Mouse (Mus musculus) thymus, adult 2 months (tissue): Measurements from ENCODE around the gene Oit3. TPM values are rescaled to one million over a fixed set of nuclear protein-coding genes. Genes with fewer than 3 reads are reported as not detected.
"Not testable (repeated sequence)": the region's sequence is repeated elsewhere in the genome, so short reads cannot be mapped to it uniquely, and the experiment has no call there.

Source experiments
- DNase-seq: peaks from one replicate; pipeline ENCODE4 v3.0.0; 2021
- H3K27ac ChIP-seq: fragments of 200-500 bp; 2 replicates; pipeline ENCODE4 v1.5.1; 2012; ENCODE audit warnings: low read length, control low read depth; ENCODE audit not compliant: control insufficient read depth, insufficient read depth
- H3K27me3 ChIP-seq: fragments of 200-500 bp; 2 replicates; pipeline ENCODE4 v1.6.1; 2012; ENCODE audit warnings: mild to moderate bottlenecking, low read length, moderate library complexity, mixed read lengths; ENCODE audit not compliant: control insufficient read depth, insufficient read depth
- H3K36me3 ChIP-seq: fragments of 200-500 bp; 2 replicates; pipeline ENCODE4 v1.6.1; 2012; ENCODE audit warnings: mild to moderate bottlenecking, low read length, moderate library complexity; ENCODE audit not compliant: control insufficient read depth, insufficient read depth
- H3K4me1 ChIP-seq: fragments of 200-500 bp; replicated peaks from 2 replicates; pipeline ENCODE4 v1.6.1; 2012; ENCODE audit warnings: low read length; ENCODE audit not compliant: control insufficient read depth, insufficient read depth
- H3K4me3 ChIP-seq: fragments of 200-500 bp; 2 replicates; pipeline ENCODE4 v1.5.1; 2012; ENCODE audit warnings: mild to moderate bottlenecking, low read length, control low read depth, moderate library complexity; ENCODE audit not compliant: control insufficient read depth, insufficient read depth
- CTCF ChIP-seq: fragments of 200-500 bp; IDR thresholded peaks from 2 replicates; pipeline ENCODE4 v1.5.1; 2012; ENCODE audit warnings: mild to moderate bottlenecking, control low read depth, low read length, moderate library complexity, borderline replicate concordance; ENCODE audit not compliant: control insufficient read depth, poor library complexity, insufficient read depth; ENCODE audit errors: extremely low read depth
- POLR2A ChIP-seq: fragments of 200-500 bp; IDR thresholded peaks from 2 replicates; pipeline ENCODE4 v1.6.1; 2012; ENCODE audit warnings: mild to moderate bottlenecking, low read length, control low read depth, moderate library complexity; ENCODE audit not compliant: control insufficient read depth, poor library complexity, insufficient read depth; ENCODE audit errors: extremely low read depth
- WGBS: fragments of 180-500 bp; shearing (Covaris S2); methylation state at CpG from one replicate; pipeline ENCODE4 v1.1.7; 2018; 5-methylcytosine and 5-hydroxymethylcytosine counted together
- polyA plus RNA-seq: library from polyadenylated mRNA; depleted of rRNA; stranded (reverse); fragments of >200 nt; gene quantifications from 2 replicates; pipeline ENCODE4 v1.2.3, GENCODE M21; 2012

The Oit3 gene
- polyA plus RNA-seq, 1 experiment, result 0.35 TPM

DNA sequence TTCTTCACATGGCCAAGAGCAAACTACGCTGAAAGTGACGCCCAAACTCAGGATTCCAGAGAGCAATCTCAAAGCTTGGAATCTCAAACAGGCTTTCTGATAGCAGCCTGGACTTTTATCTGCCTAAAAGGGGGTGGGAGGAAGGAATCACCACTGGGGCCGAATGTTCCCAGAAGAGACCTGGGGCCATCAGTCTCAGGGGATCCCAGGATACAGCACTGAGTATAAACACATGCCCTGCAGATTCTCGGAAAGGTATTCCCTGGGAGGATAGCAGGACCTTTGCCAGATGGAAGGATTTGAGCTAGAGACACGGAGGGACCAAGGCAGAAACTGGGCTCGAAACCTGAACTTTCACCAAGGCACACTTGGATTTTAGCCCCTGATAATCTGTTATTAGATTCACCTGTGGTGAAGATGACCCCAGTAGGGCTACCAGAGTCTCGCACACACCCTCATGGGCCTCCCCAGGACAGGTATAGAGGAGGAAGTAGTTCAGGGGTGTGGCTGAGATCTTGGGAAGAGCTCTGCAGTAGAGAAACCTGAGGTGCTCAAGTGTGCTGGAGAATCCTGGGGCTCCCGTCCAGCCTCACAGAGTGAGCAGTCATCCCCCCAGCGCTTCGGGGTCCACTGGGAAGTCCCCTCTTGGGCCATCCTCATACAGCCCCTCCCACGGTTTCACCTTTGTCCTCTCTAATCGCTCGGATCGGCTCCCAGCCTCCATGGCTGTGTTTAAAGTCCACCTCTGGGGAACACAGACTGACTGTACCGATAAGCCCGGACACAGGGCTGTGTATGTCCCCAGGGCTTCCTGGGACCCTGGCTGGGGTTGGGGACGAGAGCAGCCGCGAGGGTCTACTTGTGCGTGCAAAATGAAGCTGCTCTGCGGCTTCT is 38.4 kb downstream of the Oit3 start, which contains the start of gene Pla2g12b:
Gene Pla2g12b (plus strand): TSS at position 762 of the 894 bp plus-strand sequence.
- TF ChIP-seq POLR2A (no peak), CTCF (no peak)
- Histone ChIP-seq H3K27ac (no peak within 1 kb of the TSS), H3K27me3 (no peaks in the 10 kb centered on the region), H3K4me3 (no peak within 1 kb of the TSS), H3K4me1 (no peaks in the 10 kb centered on the region), H3K36me3 (no peaks in the 10 kb centered on the region)
- 87% methylated on average over 21 of the region's 21 CpGs for WGBS
- no peak for DNase-seq

DNA sequence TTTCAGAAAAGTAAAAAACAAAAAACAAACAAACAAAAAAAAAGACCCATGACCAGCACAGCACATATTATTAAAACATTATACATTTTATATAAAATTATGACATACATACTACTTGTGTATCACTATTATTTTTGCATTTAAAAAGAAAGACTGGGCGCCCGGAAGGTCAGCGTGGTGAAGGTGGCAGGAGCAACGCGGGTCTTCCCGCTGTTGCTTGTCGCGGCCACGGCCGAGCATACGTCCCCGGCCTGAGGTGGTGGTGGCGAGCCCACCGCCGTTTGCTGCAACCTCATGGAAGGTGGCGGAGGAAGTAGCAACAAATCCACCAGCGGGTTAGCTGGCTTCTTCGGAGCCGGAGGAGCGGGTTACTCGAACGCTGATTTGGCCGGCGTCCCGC is 46.1 kb downstream of the Oit3 start, which contains the start of gene Gm10273:
Gene Gm10273 (plus strand): TSS at position 172 of the 400 bp plus-strand sequence.
- not testable (repeated sequence) for H3K27me3 ChIP-seq, H3K27ac ChIP-seq, H3K4me3 ChIP-seq, DNase-seq, H3K36me3 ChIP-seq
- 98% methylated on average over 13 of the region's 25 CpGs for WGBS
- peaks cover 12% of the 10 kb centered on the region for H3K4me1 ChIP-seq

GRCm38 (mm10) chr10:59391907-59392306 is 49.7 kb downstream of the Oit3 start:
- TF ChIP-seq CTCF (no peak), POLR2A (no peak)
- Histone ChIP-seq H3K4me3 (no peak overlapping the region), H3K27me3 (no peaks in the 10 kb centered on the region), H3K4me1 (peaks cover 12% of the 10 kb centered on the region), H3K27ac (no peak overlapping the region), H3K36me3 (no peaks in the 10 kb centered on the region)
- WGBS, result 3% methylated on average over 4 of the region's 4 CpGs
- no peak for DNase-seq

DNA sequence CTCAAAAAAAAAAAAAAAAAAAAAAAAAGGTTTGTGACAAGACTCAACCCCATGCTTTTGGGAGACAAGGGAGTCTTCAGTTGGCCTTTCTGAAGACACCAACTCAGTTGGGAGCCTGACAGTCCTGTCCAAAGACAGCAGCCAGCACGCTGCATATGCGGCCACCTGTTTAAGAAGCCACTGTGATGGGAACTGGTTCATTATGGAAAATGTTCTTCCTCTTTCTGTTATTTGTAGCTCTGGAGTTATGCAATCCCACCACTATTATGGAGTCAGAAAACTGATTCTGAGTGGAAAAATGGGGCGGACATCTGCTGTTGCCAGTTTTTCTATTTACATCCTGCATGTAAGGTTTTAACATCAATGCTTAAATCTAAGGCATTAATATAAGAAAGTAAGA is 51.9 kb downstream of the Oit3 start:
- no peak for TF ChIP-seq POLR2A
- Histone ChIP-seq H3K4me3 (no peak overlapping the region), H3K27ac (no peak overlapping the region), H3K4me1 (peaks cover 12% of the 10 kb centered on the region), H3K27me3 (no peaks in the 10 kb centered on the region), H3K36me3 (no peaks in the 10 kb centered on the region)
- no peak for DNase-seq
- WGBS, result 96% methylated on average over 3 of the region's 3 CpGs

DNA sequence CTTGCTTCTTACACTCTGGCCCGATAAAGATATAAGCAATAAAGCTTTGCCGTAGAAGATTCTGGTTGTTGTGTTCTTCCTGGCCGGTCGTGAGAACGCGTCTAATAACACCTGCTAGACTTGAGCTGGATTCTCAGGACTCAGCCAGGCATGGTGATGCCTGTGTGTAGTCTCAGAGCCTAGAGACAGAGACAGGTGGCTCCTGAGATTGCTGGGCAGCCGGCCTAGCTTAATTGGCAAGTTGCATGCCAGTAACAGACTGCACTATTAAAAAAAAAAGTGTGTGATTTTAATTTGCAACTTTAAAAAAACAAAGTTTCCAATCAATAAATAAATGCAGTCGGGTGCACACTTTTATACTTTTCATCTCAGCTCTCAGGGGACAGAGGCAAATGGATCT is 54.6 kb downstream of the Oit3 start:
- H3K4me3 ChIP-seq, result no peak overlapping the region
- WGBS, result 88% methylated on average over 7 of the region's 8 CpGs
- TF ChIP-seq CTCF (no peak), POLR2A (no peak)

DNA sequence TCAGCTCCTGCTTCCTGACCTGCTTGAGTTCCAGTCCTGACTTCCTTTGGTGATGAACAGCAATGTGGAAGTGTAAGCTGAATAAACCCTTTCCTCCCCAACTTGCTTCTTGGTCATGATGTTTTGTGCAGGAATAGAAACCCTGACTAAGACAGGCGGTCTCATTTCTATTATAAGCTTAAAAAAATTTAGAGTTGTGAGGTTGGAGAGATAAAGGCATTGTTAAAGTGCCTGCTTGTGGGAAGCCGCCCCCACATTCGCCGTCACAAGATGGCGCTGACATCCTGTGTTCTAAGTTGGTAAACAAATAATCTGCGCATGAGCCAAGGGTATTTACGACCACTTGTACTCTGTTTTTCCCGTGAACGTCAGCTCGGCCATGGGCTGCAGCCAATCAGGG is 60.0 kb downstream of the Oit3 start:
- DNase-seq, H3K27ac ChIP-seq, H3K27me3 ChIP-seq, H3K4me3 ChIP-seq, H3K36me3 ChIP-seq: not testable (repeated sequence)
- 90% methylated on average over 7 of the region's 10 CpGs for WGBS
- H3K4me1 ChIP-seq, result peaks cover 13% of the 10 kb centered on the region

More for the DNA sequence above, 54.6 kb downstream of the Oit3 start:
- no peaks in the 10 kb centered on the region for H3K36me3 ChIP-seq
- H3K4me1 ChIP-seq, result peaks cover 5% of the 10 kb centered on the region
- H3K27ac ChIP-seq, result no peak overlapping the region
- DNase-seq, result no peak
- no peaks in the 10 kb centered on the region for H3K27me3 ChIP-seq

DNA sequence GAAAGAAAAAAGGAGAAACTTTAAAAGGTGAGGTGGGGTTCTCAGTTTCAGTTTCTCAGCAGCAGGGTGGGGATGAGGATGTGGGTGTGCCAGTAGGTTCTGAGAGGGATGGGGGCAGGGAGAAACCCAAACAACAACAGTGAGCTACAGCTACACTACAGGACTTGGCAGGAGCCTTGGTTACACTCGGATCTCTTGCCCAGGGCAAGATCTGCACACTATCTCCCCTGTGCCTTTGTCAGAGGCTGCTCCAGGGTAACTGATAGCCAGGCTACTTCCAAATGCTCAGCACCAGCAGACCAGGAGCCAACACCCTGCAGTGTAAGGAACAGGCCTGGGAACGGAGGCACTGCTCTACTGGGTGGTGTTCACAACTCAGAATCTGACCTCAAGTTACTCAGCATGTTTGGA is 61.2 kb downstream of the Oit3 start:
- 71% methylated on average over 2 of the region's 2 CpGs for WGBS
- Histone ChIP-seq H3K27me3 (no peaks in the 10 kb centered on the region), H3K27ac (peak overlapping the region; percentile 88), H3K36me3 (no peaks in the 10 kb centered on the region), H3K4me1 (peaks cover 13% of the 10 kb centered on the region), H3K4me3 (no peak overlapping the region)
- DNase-seq, result no peak
- TF ChIP-seq CTCF (no peak), POLR2A (no peak)
